Mouse (Mus musculus) liver, embryonic 14.5 days (tissue): ENCODE measurements around the gene Rspo3.

Experiments used
- CTCF ChIP-seq: IDR thresholded peaks from 2 replicates; pipeline ENCODE4 v1.5.1; 2016; ENCODE audit warnings: antibody characterized with exemption, low read depth, control low read depth
- EP300 ChIP-seq: IDR thresholded peaks from 2 replicates; pipeline ENCODE4 v1.6.1; 2016; ENCODE audit warnings: antibody characterized with exemption, low read depth

GRCm38 (mm10) chr10:29555983-29556382 lies 20.3 kb upstream of the Rspo3 start:
- no peak for TF ChIP-seq CTCF
- TF ChIP-seq EP300, result no peak
